Mouse (Mus musculus): ENCODE data around the gene Slc25a21. TPM values are rescaled to one million over a fixed set of nuclear protein-coding genes. Genes with fewer than 3 reads are reported as not detected.
A peak's percentile ranks its signal among the peaks of the same experiment; 100 is the strongest.

Gene Slc25a21
- polyA plus RNA-seq, 1 experiment from 2014 or later: 3.4 TPM

GRCm38 (mm10) chr12:56820604-56821003 lies 376.7 kb downstream of the Slc25a21 start:
- no peak overlapping the region for H3K27ac ChIP-seq (ENCODE audit: low read length)
- H3K9ac ChIP-seq (replicated peaks; ENCODE audit: low read length): no peak overlapping the region
- H3K4me1 ChIP-seq (ENCODE audit: insufficient read depth, low read length): peaks cover 4% of the 10 kb centered on the region; the same call in 1 of the 2 replicates
- no peak overlapping the region for H3K4me2 ChIP-seq (replicated peaks; ENCODE audit: low read depth, low read length)
- 82% methylated on average over 2 of the region's 2 CpGs for WGBS
- no peaks in the 10 kb centered on the region for H3K36me3 ChIP-seq (ENCODE audit: insufficient read depth, low read length)
- no peaks in the 10 kb centered on the region for H3K9me3 ChIP-seq (ENCODE audit: low read length)
- peaks cover 9% of the 10 kb centered on the region; the same call in 1 of the 2 replicates for H3K27me3 ChIP-seq (ENCODE audit: insufficient read depth, low read length)
- ATAC-seq (ENCODE audit: low FRiP score, low TSS enrichment): no peak
- no peak overlapping the region for H3K4me3 ChIP-seq (ENCODE audit: low read length)

DNA sequence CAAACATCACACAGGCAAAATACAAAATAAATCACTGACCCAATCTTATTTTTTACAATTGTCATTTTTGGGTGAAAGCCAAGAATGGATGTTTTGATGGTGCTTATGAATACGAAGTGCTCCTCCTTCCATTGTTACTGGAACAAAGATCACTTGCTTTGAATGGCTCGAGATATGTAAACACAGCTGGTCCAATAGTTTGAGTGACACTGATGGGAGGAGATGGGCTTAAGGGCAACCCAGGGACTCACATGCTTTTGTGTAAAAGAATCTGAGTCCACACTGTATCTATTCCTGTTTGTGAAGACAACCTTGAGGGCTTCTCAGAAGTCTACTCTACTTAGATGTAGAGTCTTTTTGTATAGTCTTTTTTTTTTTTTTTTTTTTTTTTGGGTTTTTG lies 389.8 kb downstream of the Slc25a21 start:
- WGBS: 74% methylated on average over 2 of the region's 2 CpGs
- no peak overlapping the region for H3K4me2 ChIP-seq (replicated peaks; ENCODE audit: low read depth, low read length)
- H3K4me1 ChIP-seq (ENCODE audit: insufficient read depth, low read length): no peaks in the 10 kb centered on the region
- H3K27ac ChIP-seq (ENCODE audit: low read length): no peak overlapping the region
- H3K9me3 ChIP-seq (ENCODE audit: low read length): no peaks in the 10 kb centered on the region
- no peak overlapping the region for H3K4me3 ChIP-seq (ENCODE audit: low read length)
- no peak for ATAC-seq (ENCODE audit: low FRiP score, low TSS enrichment)
- no peak overlapping the region for H3K9ac ChIP-seq (replicated peaks; ENCODE audit: low read length)
- H3K27me3 ChIP-seq (ENCODE audit: insufficient read depth, low read length): no peaks in the 10 kb centered on the region
- no peaks in the 10 kb centered on the region for H3K36me3 ChIP-seq (ENCODE audit: insufficient read depth, low read length)

DNA sequence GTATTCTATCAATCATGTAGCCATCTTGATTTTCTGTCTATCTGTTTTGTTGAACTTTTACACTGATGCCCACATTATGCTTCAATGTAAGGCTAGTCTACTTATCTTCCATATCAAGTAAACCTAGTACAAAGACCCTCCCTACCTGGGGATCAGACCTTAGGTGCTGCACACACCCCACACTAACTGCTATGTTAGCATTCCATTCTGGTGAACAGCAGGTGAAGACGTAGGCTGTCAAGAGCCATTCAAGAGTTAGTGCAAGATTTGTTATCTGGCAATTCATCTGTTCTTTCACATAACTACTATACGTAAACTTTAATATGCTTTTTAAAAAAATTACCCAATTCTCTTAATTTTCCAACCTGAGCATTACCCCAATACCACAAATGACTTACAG lies 390.2 kb downstream of the Slc25a21 start:
- Histone ChIP-seq H3K27ac (ENCODE audit: low read length) (no peak overlapping the region), H3K9me3 (ENCODE audit: low read length) (no peaks in the 10 kb centered on the region), H3K27me3 (ENCODE audit: insufficient read depth, low read length) (no peaks in the 10 kb centered on the region), H3K4me1 (ENCODE audit: insufficient read depth, low read length) (no peaks in the 10 kb centered on the region), H3K4me2 (replicated peaks; ENCODE audit: low read depth, low read length) (no peak overlapping the region), H3K4me3 (ENCODE audit: low read length) (no peak overlapping the region), H3K9ac (replicated peaks; ENCODE audit: low read length) (no peak overlapping the region), H3K36me3 (ENCODE audit: insufficient read depth, low read length) (no peaks in the 10 kb centered on the region)
- no peak for ATAC-seq (ENCODE audit: low FRiP score, low TSS enrichment)
- WGBS: 79% methylated on average over 2 of the region's 2 CpGs

- Histone ChIP-seq H3K4me2 (replicated peaks; ENCODE audit: low read depth, low read length) (no peak overlapping the region), H3K9me3 (ENCODE audit: low read length) (no peaks in the 10 kb centered on the region), H3K36me3 (ENCODE audit: insufficient read depth, low read length) (no peaks in the 10 kb centered on the region), H3K27ac (ENCODE audit: low read length) (no peak overlapping the region), H3K4me1 (ENCODE audit: insufficient read depth, low read length) (no peaks in the 10 kb centered on the region), H3K9ac (replicated peaks; ENCODE audit: low read length) (no peak overlapping the region), H3K4me3 (ENCODE audit: low read length) (no peak overlapping the region), H3K27me3 (ENCODE audit: insufficient read depth, low read length) (no peaks in the 10 kb centered on the region)
- WGBS: 18% methylated on average over 3 of the region's 3 CpGs
- ATAC-seq (ENCODE audit: low FRiP score, low TSS enrichment): peak; percentile 67
These were observed 392.8 kb downstream of the Slc25a21 start for GRCm38 (mm10) chr12:56804487-56804886.

- Histone ChIP-seq H3K27ac (ENCODE audit: low read length) (no peak overlapping the region), H3K4me1 (ENCODE audit: insufficient read depth, low read length) (no peaks in the 10 kb centered on the region), H3K27me3 (ENCODE audit: insufficient read depth, low read length) (no peaks in the 10 kb centered on the region), H3K9ac (replicated peaks; ENCODE audit: low read length) (no peak overlapping the region), H3K4me2 (replicated peaks; ENCODE audit: low read depth, low read length) (no peak overlapping the region), H3K9me3 (ENCODE audit: low read length) (no peaks in the 10 kb centered on the region), H3K4me3 (ENCODE audit: low read length) (no peak overlapping the region), H3K36me3 (ENCODE audit: insufficient read depth, low read length) (no peaks in the 10 kb centered on the region)
- no peak for ATAC-seq (ENCODE audit: low FRiP score, low TSS enrichment)
- WGBS: 71% methylated on average over 6 of the region's 6 CpGs
These were observed 398.4 kb downstream of the Slc25a21 start for GRCm38 (mm10) chr12:56798641-56799415.

GRCm38 (mm10) chr12:56789236-56789635 lies 408.0 kb downstream of the Slc25a21 start:
- H3K4me2 ChIP-seq (replicated peaks; ENCODE audit: low read depth, low read length): no peak overlapping the region
- ATAC-seq (ENCODE audit: low FRiP score, low TSS enrichment): no peak
- no peak overlapping the region for H3K4me3 ChIP-seq (ENCODE audit: low read length)
- H3K27ac ChIP-seq (ENCODE audit: low read length): no peak overlapping the region
- no peaks in the 10 kb centered on the region for H3K4me1 ChIP-seq (ENCODE audit: insufficient read depth, low read length)
- H3K36me3 ChIP-seq (ENCODE audit: insufficient read depth, low read length): no peaks in the 10 kb centered on the region
- no peak overlapping the region for H3K9ac ChIP-seq (replicated peaks; ENCODE audit: low read length)
- no peaks in the 10 kb centered on the region for H3K9me3 ChIP-seq (ENCODE audit: low read length)
- H3K27me3 ChIP-seq (ENCODE audit: insufficient read depth, low read length): no peaks in the 10 kb centered on the region
- WGBS: 66% methylated on average over 4 of the region's 4 CpGs

GRCm38 (mm10) chr12:56785250-56785649 lies 412.0 kb downstream of the Slc25a21 start:
- Histone ChIP-seq H3K4me2 (replicated peaks; ENCODE audit: low read depth, low read length) (no peak overlapping the region), H3K27ac (ENCODE audit: low read length) (no peak overlapping the region), H3K36me3 (ENCODE audit: insufficient read depth, low read length) (no peaks in the 10 kb centered on the region), H3K9me3 (ENCODE audit: low read length) (no peaks in the 10 kb centered on the region), H3K27me3 (ENCODE audit: insufficient read depth, low read length) (no peaks in the 10 kb centered on the region), H3K4me3 (ENCODE audit: low read length) (no peak overlapping the region), H3K4me1 (ENCODE audit: insufficient read depth, low read length) (no peaks in the 10 kb centered on the region), H3K9ac (replicated peaks; ENCODE audit: low read length) (no peak overlapping the region)
- WGBS: 80% methylated on average over 1 of the region's 1 CpGs
- no peak for ATAC-seq (ENCODE audit: low FRiP score, low TSS enrichment)

- Histone ChIP-seq H3K36me3 (ENCODE audit: insufficient read depth, low read length) (no peaks in the 10 kb centered on the region), H3K4me3 (ENCODE audit: low read length) (no peak overlapping the region), H3K4me1 (ENCODE audit: insufficient read depth, low read length) (no peaks in the 10 kb centered on the region), H3K9ac (replicated peaks; ENCODE audit: low read length) (no peak overlapping the region), H3K27ac (ENCODE audit: low read length) (no peak overlapping the region), H3K4me2 (replicated peaks; ENCODE audit: low read depth, low read length) (no peak overlapping the region), H3K27me3 (ENCODE audit: insufficient read depth, low read length) (no peaks in the 10 kb centered on the region), H3K9me3 (ENCODE audit: low read length) (no peaks in the 10 kb centered on the region)
- ATAC-seq (ENCODE audit: low FRiP score, low TSS enrichment): no peak
- WGBS: 84% methylated on average over 5 of the region's 5 CpGs
These were observed 416.1 kb downstream of the Slc25a21 start for GRCm38 (mm10) chr12:56781196-56781595.

- H3K9ac ChIP-seq (replicated peaks; ENCODE audit: low read length): no peak overlapping the region
- no peaks in the 10 kb centered on the region for H3K36me3 ChIP-seq (ENCODE audit: insufficient read depth, low read length)
- H3K27ac ChIP-seq (ENCODE audit: low read length): no peak overlapping the region
- H3K4me2 ChIP-seq (replicated peaks; ENCODE audit: low read depth, low read length): no peak overlapping the region
- H3K27me3 ChIP-seq (ENCODE audit: insufficient read depth, low read length): no peaks in the 10 kb centered on the region
- no peaks in the 10 kb centered on the region for H3K9me3 ChIP-seq (ENCODE audit: low read length)
- no peak overlapping the region for H3K4me3 ChIP-seq (ENCODE audit: low read length)
- no peak for ATAC-seq (ENCODE audit: low FRiP score, low TSS enrichment)
- H3K4me1 ChIP-seq (ENCODE audit: insufficient read depth, low read length): no peaks in the 10 kb centered on the region
- WGBS: 88% methylated on average over 3 of the region's 3 CpGs
These were observed 417.7 kb downstream of the Slc25a21 start for GRCm38 (mm10) chr12:56779621-56780020.

GRCm38 (mm10) chr12:56773941-56774340 lies 423.3 kb downstream of the Slc25a21 start:
- 79% methylated on average over 6 of the region's 6 CpGs for WGBS

More at GRCm38 (mm10) chr12:56773941-56774340, 423.3 kb downstream of the Slc25a21 start:
- Histone ChIP-seq H3K27ac (ENCODE audit: low read length) (no peak overlapping the region), H3K36me3 (ENCODE audit: insufficient read depth, low read length) (no peaks in the 10 kb centered on the region), H3K27me3 (ENCODE audit: insufficient read depth, low read length) (no peaks in the 10 kb centered on the region), H3K9me3 (ENCODE audit: low read length) (no peaks in the 10 kb centered on the region), H3K4me3 (ENCODE audit: low read length) (no peak overlapping the region), H3K4me1 (ENCODE audit: insufficient read depth, low read length) (no peaks in the 10 kb centered on the region), H3K9ac (replicated peaks; ENCODE audit: low read length) (no peak overlapping the region), H3K4me2 (replicated peaks; ENCODE audit: low read depth, low read length) (no peak overlapping the region)
- ATAC-seq (ENCODE audit: low FRiP score, low TSS enrichment): no peak

Data from kidney, embryonic 16.5 days (tissue).